Mouse (Mus musculus) spleen, adult 12 weeks (tissue): ENCODE measurements around the gene Fbxo10.
"Not testable (repeated sequence)": the region's sequence is repeated elsewhere in the genome, so short reads cannot be mapped to it uniquely, and the experiment has no call there.

Source experiments
- DNase-seq: peaks from one replicate; pipeline ENCODE4 v3.0.0; 2022; ENCODE audit warnings: low spot score

Fbxo10 gene

DNA sequence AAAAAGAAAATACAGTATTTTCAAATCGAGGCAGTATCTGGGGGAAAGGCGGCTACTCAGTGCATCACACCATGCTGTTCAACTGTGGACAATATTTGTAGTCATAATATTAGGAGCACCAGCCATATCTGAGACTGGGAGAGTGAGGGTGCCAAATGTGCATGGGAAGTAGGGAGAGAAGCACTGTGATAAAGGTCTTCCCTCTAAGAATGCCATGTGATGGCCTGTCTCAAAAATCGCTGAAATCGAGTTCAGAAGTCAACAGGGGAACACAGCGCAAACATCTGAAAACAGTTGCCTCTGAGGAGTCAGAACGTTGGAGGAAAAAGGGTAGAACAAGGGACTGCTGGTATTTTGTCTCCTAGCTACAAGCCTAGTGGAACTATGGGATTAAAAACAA is 84.4 kb downstream of the Fbxo10 start:
- DNase-seq: no peak

GRCm38 (mm10) chr4:44998071-44998470 is 86.3 kb downstream of the Fbxo10 start:
- no peak for DNase-seq

- DNase-seq: no peak
These were observed 89.6 kb downstream of the Fbxo10 start for GRCm38 (mm10) chr4:44994776-44995175.

DNA sequence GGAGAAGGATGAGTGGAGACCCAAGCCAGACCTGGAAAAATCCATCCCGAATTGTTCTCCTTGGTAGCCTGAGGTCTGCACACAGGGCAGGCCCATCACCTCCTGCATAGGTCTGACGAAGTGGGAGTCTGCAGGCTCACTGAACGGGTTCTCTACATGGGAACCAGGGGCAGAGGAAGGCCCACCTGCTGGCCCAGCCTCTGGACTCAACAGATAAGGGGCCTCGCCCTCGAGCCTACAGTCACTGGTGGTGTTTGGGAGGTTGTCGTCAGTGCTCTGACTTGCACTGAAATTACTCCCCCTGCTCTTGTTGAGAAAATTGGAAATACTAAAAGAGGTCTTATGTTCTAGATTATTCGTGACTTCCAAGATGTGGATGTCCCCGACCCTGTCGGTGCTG is 90.6 kb downstream of the Fbxo10 start:
- DNase-seq: peak; percentile 40

- DNase-seq: not testable (repeated sequence)
These were observed 91.2 kb downstream of the Fbxo10 start for GRCm38 (mm10) chr4:44993179-44993578.

GRCm38 (mm10) chr4:44992330-44992729 is 92.1 kb downstream of the Fbxo10 start:
- not testable (repeated sequence) for DNase-seq

GRCm38 (mm10) chr4:44990560-44990959 is 93.8 kb downstream of the Fbxo10 start:
- DNase-seq: no peak
